Mouse (Mus musculus): Measurements from ENCODE around the gene Dyrk1b. TPM values are rescaled to one million over a fixed set of nuclear protein-coding genes. Genes with fewer than 3 reads are reported as not detected.

Dyrk1b gene
- polyA plus RNA-seq, 1 experiment = 27.3 TPM

GRCm38 (mm10) chr7:28161163-28161749, 18.0 kb upstream of the Dyrk1b start:
- DNase-seq = no peak
- no peak overlapping the region for H3K27ac ChIP-seq (ENCODE audit: insufficient read depth, low read length)
- TF ChIP-seq POLR2A (IDR thresholded peaks at IDR 0.05; ENCODE audit: borderline replicate concordance, insufficient read depth, low read length) (no peak), CTCF (IDR thresholded peaks at IDR 0.05; ENCODE audit: borderline replicate concordance, insufficient read depth, low read depth, low read length) (no peak)
- 51% methylated on average over 9 of the region's 9 CpGs for WGBS
- no peak overlapping the region for H3K4me3 ChIP-seq (replicated peaks; ENCODE audit: insufficient read depth, low read depth, low read length)
- H3K4me1 ChIP-seq (ENCODE audit: control insufficient read depth, insufficient read depth, low read length) = no peaks in the 10 kb centered on the region
- H3K27me3 ChIP-seq (ENCODE audit: control insufficient read depth, insufficient read depth, low read length) = no peaks in the 10 kb centered on the region

- Histone ChIP-seq H3K4me3 (replicated peaks; ENCODE audit: insufficient read depth, low read depth, low read length) (no peak overlapping the region), H3K4me1 (ENCODE audit: control insufficient read depth, insufficient read depth, low read length) (peaks cover 5% of the 10 kb centered on the region), H3K27me3 (ENCODE audit: control insufficient read depth, insufficient read depth, low read length) (no peaks in the 10 kb centered on the region), H3K27ac (ENCODE audit: insufficient read depth, low read length) (no peak overlapping the region)
- WGBS = 76% methylated on average over 6 of the region's 6 CpGs
- TF ChIP-seq POLR2A (IDR thresholded peaks at IDR 0.05; ENCODE audit: borderline replicate concordance, insufficient read depth, low read length) = no peak
- no peak for TF ChIP-seq CTCF (IDR thresholded peaks at IDR 0.05; ENCODE audit: borderline replicate concordance, insufficient read depth, low read depth, low read length)
- no peak for DNase-seq
Measured at GRCm38 (mm10) chr7:28165406-28165805, 13.9 kb upstream of the Dyrk1b start.

GRCm38 (mm10) chr7:28168320-28169115, 10.8 kb upstream of the Dyrk1b start:
- Histone ChIP-seq H3K27ac (ENCODE audit: insufficient read depth, low read length) (0 out of 2 replicates have a peak overlapping the region, but pooled peaks have one; percentile 20), H3K4me3 (replicated peaks; ENCODE audit: insufficient read depth, low read depth, low read length) (peak overlapping the region; percentile 63), H3K4me1 (ENCODE audit: control insufficient read depth, insufficient read depth, low read length) (peaks cover 13% of the 10 kb centered on the region), H3K27me3 (ENCODE audit: control insufficient read depth, insufficient read depth, low read length) (no peaks in the 10 kb centered on the region)
- peak; percentile 56 to 60 for DNase-seq
- WGBS = 8% methylated on average over 9 of the region's 9 CpGs
- TF ChIP-seq CTCF (IDR thresholded peaks at IDR 0.05; ENCODE audit: borderline replicate concordance, insufficient read depth, low read depth, low read length) (peak; percentile 48; the same call in 1 of the 2 replicates), POLR2A (IDR thresholded peaks at IDR 0.05; ENCODE audit: borderline replicate concordance, insufficient read depth, low read length) (no peak)

GRCm38 (mm10) chr7:28169489-28170422, 9.5 kb upstream of the Dyrk1b start, which contains the start of gene Fbl:
Gene Fbl, plus strand, starts transcription at chr7:28169710.
- H3K27me3 ChIP-seq (ENCODE audit: control insufficient read depth, insufficient read depth, low read length) = no peaks in the 10 kb centered on the region
- peak; percentile 88 to 90 for DNase-seq
- peaks cover 13% of the 10 kb centered on the region for H3K4me1 ChIP-seq (ENCODE audit: control insufficient read depth, insufficient read depth, low read length)
- TF ChIP-seq CTCF (IDR thresholded peaks at IDR 0.05; ENCODE audit: borderline replicate concordance, insufficient read depth, low read depth, low read length) (no peak), POLR2A (IDR thresholded peaks at IDR 0.05; ENCODE audit: borderline replicate concordance, insufficient read depth, low read length) (peak; percentile 74)
- H3K27ac ChIP-seq (ENCODE audit: insufficient read depth, low read length) = 0 out of 2 replicates have a peak within 1 kb of the TSS, but pooled peaks have one; percentile 20
- H3K4me3 ChIP-seq (replicated peaks; ENCODE audit: insufficient read depth, low read depth, low read length) = peak within 1 kb of the TSS; percentile 63
- WGBS = under 1% methylated on average over 80 of the region's 80 CpGs

GRCm38 (mm10) chr7:28175358-28175757, 3.9 kb upstream of the Dyrk1b start:
- DNase-seq = no peak
- 83% methylated on average over 4 of the region's 4 CpGs for WGBS
- no peak overlapping the region for H3K27ac ChIP-seq (ENCODE audit: insufficient read depth, low read length)
- no peak overlapping the region for H3K4me3 ChIP-seq (replicated peaks; ENCODE audit: insufficient read depth, low read depth, low read length)
- peaks cover 9% of the 10 kb centered on the region; the same call in 1 of the 2 replicates for H3K4me1 ChIP-seq (ENCODE audit: control insufficient read depth, insufficient read depth, low read length)
- TF ChIP-seq POLR2A (IDR thresholded peaks at IDR 0.05; ENCODE audit: borderline replicate concordance, insufficient read depth, low read length) = no peak
- no peak for TF ChIP-seq CTCF (IDR thresholded peaks at IDR 0.05; ENCODE audit: borderline replicate concordance, insufficient read depth, low read depth, low read length)
- H3K27me3 ChIP-seq (ENCODE audit: control insufficient read depth, insufficient read depth, low read length) = no peaks in the 10 kb centered on the region

- TF ChIP-seq POLR2A (IDR thresholded peaks at IDR 0.05; ENCODE audit: borderline replicate concordance, insufficient read depth, low read length) = no peak
- no peak for TF ChIP-seq CTCF (IDR thresholded peaks at IDR 0.05; ENCODE audit: borderline replicate concordance, insufficient read depth, low read depth, low read length)
- Histone ChIP-seq H3K4me1 (ENCODE audit: control insufficient read depth, insufficient read depth, low read length) (peaks cover 6% of the 10 kb centered on the region; the same call in 1 of the 2 replicates), H3K4me3 (replicated peaks; ENCODE audit: insufficient read depth, low read depth, low read length) (peak overlapping the region; percentile 76), H3K27ac (ENCODE audit: insufficient read depth, low read length) (peak overlapping the region; percentile 76; the same call in 1 of the 2 replicates), H3K27me3 (ENCODE audit: control insufficient read depth, insufficient read depth, low read length) (no peaks in the 10 kb centered on the region)
- DNase-seq = peak; percentile 91 to 96
- WGBS = under 1% methylated on average over 40 of the region's 56 CpGs
Measured at GRCm38 (mm10) chr7:28179741-28180377, 590 bp downstream of the Dyrk1b start.

GRCm38 (mm10) chr7:28180890-28181289, 1.6 kb downstream of the Dyrk1b start:
- DNase-seq = no peak
- Histone ChIP-seq H3K27ac (ENCODE audit: insufficient read depth, low read length) (no peak overlapping the region), H3K4me1 (ENCODE audit: control insufficient read depth, insufficient read depth, low read length) (peaks cover 6% of the 10 kb centered on the region; the same call in 1 of the 2 replicates), H3K27me3 (ENCODE audit: control insufficient read depth, insufficient read depth, low read length) (no peaks in the 10 kb centered on the region), H3K4me3 (replicated peaks; ENCODE audit: insufficient read depth, low read depth, low read length) (peak overlapping the region; percentile 70)
- TF ChIP-seq POLR2A (IDR thresholded peaks at IDR 0.05; ENCODE audit: borderline replicate concordance, insufficient read depth, low read length) = no peak
- no peak for TF ChIP-seq CTCF (IDR thresholded peaks at IDR 0.05; ENCODE audit: borderline replicate concordance, insufficient read depth, low read depth, low read length)
- 32% methylated on average over 5 of the region's 5 CpGs for WGBS
